Mouse (Mus musculus) forebrain, embryonic 15.5 days (tissue): ENCODE results near the gene 1810062G17Rik. TPM values are rescaled to one million over a fixed set of nuclear protein-coding genes. Genes with fewer than 3 reads are reported as not detected.

Source experiments
- ATAC-seq: fragments of 200-750 bp; cut with Nextera tagmentation; replicated peaks from 2 replicates; pipeline ENCODE4 v1.8.0; 2017; ENCODE audit warnings: mild to moderate bottlenecking, moderate TSS enrichment, moderate library complexity
- H3K27ac ChIP-seq: fragments of 300-500 bp; sonication (generic); replicated peaks from 2 replicates; pipeline ENCODE4 v1.5.1; 2015; ENCODE audit warnings: mild to moderate bottlenecking, inconsistent platforms
- H3K27me3 ChIP-seq: fragments of 300-500 bp; sonication (generic); 2 replicates; pipeline ENCODE4 v1.6.1; 2015; ENCODE audit warnings: inconsistent platforms
- H3K36me3 ChIP-seq: fragments of 300-500 bp; sonication (generic); 2 replicates; pipeline ENCODE4 v1.6.1; 2015; ENCODE audit warnings: mild to moderate bottlenecking, inconsistent platforms
- H3K4me1 ChIP-seq: fragments of 300-500 bp; sonication (generic); 2 replicates; pipeline ENCODE4 v1.6.1; 2015; ENCODE audit warnings: inconsistent platforms
- H3K4me2 ChIP-seq: fragments of 300-500 bp; sonication (generic); replicated peaks from 2 replicates; pipeline ENCODE4 v1.6.1; 2015; ENCODE audit warnings: mild to moderate bottlenecking, inconsistent platforms
- H3K4me3 ChIP-seq: fragments of 300-500 bp; sonication (generic); 2 replicates; pipeline ENCODE4 v1.5.1; 2015; ENCODE audit warnings: mild to moderate bottlenecking, inconsistent platforms
- H3K9ac ChIP-seq: fragments of 300-500 bp; sonication (generic); replicated peaks from 2 replicates; pipeline ENCODE4 v1.6.1; 2015; ENCODE audit warnings: mild to moderate bottlenecking, inconsistent platforms
- H3K9me3 ChIP-seq: fragments of 300-500 bp; sonication (generic); 2 replicates; pipeline ENCODE4 v1.6.1; 2016; ENCODE audit warnings: inconsistent platforms
- WGBS: fragments of 180-500 bp; shearing (Covaris S2); methylation state at CpG from one replicate; pipeline ENCODE4 v1.1.7; 2015; ENCODE audit warnings: mixed read lengths; 5-methylcytosine and 5-hydroxymethylcytosine counted together
- polyA plus RNA-seq: library from polyadenylated mRNA; unstranded; fragments of >200 nt; fragmentation: Nextera tagmentation; extraction: Ambion mirVana; gene quantifications from 2 replicates; pipeline ENCODE4 v1.2.1, GENCODE M21; 2015

The 1810062G17Rik gene
- 0.20 TPM in 1 of 2 replicates, not detected in the other for polyA plus RNA-seq

GRCm38 (mm10) chr3:36475532-36476087 is at the start of gene 1810062G17Rik, which contains the start of gene Anxa5:
Gene 1810062G17Rik, plus strand, starts transcription at chr3:36475937.
Gene Anxa5, minus strand, starts transcription at chr3:36475894.
- ATAC-seq, result peak; percentile 97
- H3K9me3 ChIP-seq, result no peaks in the 10 kb centered on the region
- under 1% methylated on average over 32 of the region's 32 CpGs for WGBS

GRCm38 (mm10) chr3:36427386-36427785 is 48.4 kb upstream of the 1810062G17Rik start:
- H3K4me3 ChIP-seq, result no peak overlapping the region
- H3K9ac ChIP-seq, result no peak overlapping the region
- WGBS, result 94% methylated on average over 8 of the region's 8 CpGs
- no peaks in the 10 kb centered on the region for H3K4me1 ChIP-seq
- no peaks in the 10 kb centered on the region for H3K9me3 ChIP-seq
- H3K4me2 ChIP-seq, result no peak overlapping the region
- no peaks in the 10 kb centered on the region for H3K27me3 ChIP-seq
- ATAC-seq, result no peak
- no peak overlapping the region for H3K27ac ChIP-seq
- H3K36me3 ChIP-seq, result no peaks in the 10 kb centered on the region

More at GRCm38 (mm10) chr3:36475532-36476087, at the start of gene 1810062G17Rik, which contains the start of gene Anxa5:
- peak within 1 kb of the TSS; percentile 61 for H3K4me3 ChIP-seq
- H3K4me2 ChIP-seq, result peak within 1 kb of the TSS; percentile 77
- no peaks in the 10 kb centered on the region for H3K36me3 ChIP-seq
- H3K4me1 ChIP-seq, result peaks cover 12% of the 10 kb centered on the region
- peak within 1 kb of the TSS; percentile 47 for H3K9ac ChIP-seq
- H3K27ac ChIP-seq, result no peak within 1 kb of the TSS; the same call in 1 of the 2 replicates
- no peaks in the 10 kb centered on the region for H3K27me3 ChIP-seq

GRCm38 (mm10) chr3:36430360-36430759 is 45.4 kb upstream of the 1810062G17Rik start:
- Histone ChIP-seq H3K9me3 (no peaks in the 10 kb centered on the region), H3K4me3 (no peak overlapping the region)
- 94% methylated on average over 1 of the region's 1 CpGs for WGBS

GRCm38 (mm10) chr3:36440280-36440679 is 35.5 kb upstream of the 1810062G17Rik start:
- 77% methylated on average over 4 of the region's 4 CpGs for WGBS
- no peaks in the 10 kb centered on the region for H3K9me3 ChIP-seq
- H3K9ac ChIP-seq, result no peak overlapping the region
- H3K4me3 ChIP-seq, result no peak overlapping the region
- H3K4me2 ChIP-seq, result no peak overlapping the region
- no peaks in the 10 kb centered on the region for H3K36me3 ChIP-seq
- no peak for ATAC-seq
- H3K27me3 ChIP-seq, result no peaks in the 10 kb centered on the region
- no peak overlapping the region for H3K27ac ChIP-seq
- no peaks in the 10 kb centered on the region for H3K4me1 ChIP-seq

More at GRCm38 (mm10) chr3:36430360-36430759, 45.4 kb upstream of the 1810062G17Rik start:
- Histone ChIP-seq H3K4me2 (no peak overlapping the region), H3K9ac (no peak overlapping the region), H3K4me1 (no peaks in the 10 kb centered on the region), H3K36me3 (no peaks in the 10 kb centered on the region), H3K27me3 (no peaks in the 10 kb centered on the region), H3K27ac (no peak overlapping the region)
- no peak for ATAC-seq

GRCm38 (mm10) chr3:36442426-36442825 is 33.3 kb upstream of the 1810062G17Rik start:
- Histone ChIP-seq H3K9ac (no peak overlapping the region), H3K27ac (no peak overlapping the region), H3K4me2 (no peak overlapping the region), H3K4me1 (no peaks in the 10 kb centered on the region), H3K27me3 (no peaks in the 10 kb centered on the region), H3K36me3 (no peaks in the 10 kb centered on the region), H3K9me3 (no peaks in the 10 kb centered on the region), H3K4me3 (no peak overlapping the region)
- WGBS, result 0% methylated on average over 2 of the region's 2 CpGs
- ATAC-seq, result peak; percentile 63

GRCm38 (mm10) chr3:36446041-36446440 is 29.7 kb upstream of the 1810062G17Rik start:
- H3K27me3 ChIP-seq, result no peaks in the 10 kb centered on the region
- no peak overlapping the region for H3K9ac ChIP-seq
- H3K27ac ChIP-seq, result no peak overlapping the region
- no peaks in the 10 kb centered on the region for H3K36me3 ChIP-seq
- no peak overlapping the region for H3K4me3 ChIP-seq
- no peaks in the 10 kb centered on the region for H3K4me1 ChIP-seq
- no peak for ATAC-seq
- H3K4me2 ChIP-seq, result no peak overlapping the region
- H3K9me3 ChIP-seq, result no peaks in the 10 kb centered on the region
- 93% methylated on average over 3 of the region's 3 CpGs for WGBS

- H3K4me3 ChIP-seq, result no peak overlapping the region
- no peaks in the 10 kb centered on the region for H3K9me3 ChIP-seq
- H3K9ac ChIP-seq, result no peak overlapping the region
- 67% methylated on average over 5 of the region's 5 CpGs for WGBS
- H3K27ac ChIP-seq, result no peak overlapping the region
- no peak overlapping the region for H3K4me2 ChIP-seq
- no peaks in the 10 kb centered on the region for H3K4me1 ChIP-seq
- no peak for ATAC-seq
- H3K36me3 ChIP-seq, result no peaks in the 10 kb centered on the region
- H3K27me3 ChIP-seq, result no peaks in the 10 kb centered on the region
Measured at GRCm38 (mm10) chr3:36446506-36446905, 29.2 kb upstream of the 1810062G17Rik start.

GRCm38 (mm10) chr3:36446918-36447317 is 28.8 kb upstream of the 1810062G17Rik start:
- Histone ChIP-seq H3K9ac (no peak overlapping the region), H3K27ac (no peak overlapping the region), H3K27me3 (no peaks in the 10 kb centered on the region), H3K9me3 (no peaks in the 10 kb centered on the region), H3K4me1 (no peaks in the 10 kb centered on the region), H3K36me3 (no peaks in the 10 kb centered on the region), H3K4me2 (no peak overlapping the region), H3K4me3 (no peak overlapping the region)
- 68% methylated on average over 6 of the region's 6 CpGs for WGBS
- ATAC-seq, result no peak

- no peaks in the 10 kb centered on the region for H3K36me3 ChIP-seq
- no peaks in the 10 kb centered on the region for H3K9me3 ChIP-seq
- H3K9ac ChIP-seq, result no peak overlapping the region
- H3K4me1 ChIP-seq, result no peaks in the 10 kb centered on the region
- ATAC-seq, result no peak
- H3K27ac ChIP-seq, result no peak overlapping the region
- WGBS, result 57% methylated on average over 20 of the region's 20 CpGs
- H3K4me3 ChIP-seq, result no peak overlapping the region
- no peak overlapping the region for H3K4me2 ChIP-seq
- no peaks in the 10 kb centered on the region for H3K27me3 ChIP-seq
Measured at GRCm38 (mm10) chr3:36449292-36450165, 26.2 kb upstream of the 1810062G17Rik start.

GRCm38 (mm10) chr3:36452502-36452901 is 23.2 kb upstream of the 1810062G17Rik start:
- no peaks in the 10 kb centered on the region for H3K4me1 ChIP-seq
- H3K27ac ChIP-seq, result no peak overlapping the region
- no peaks in the 10 kb centered on the region for H3K36me3 ChIP-seq
- no peak overlapping the region for H3K9ac ChIP-seq
- no peak for ATAC-seq
- H3K4me2 ChIP-seq, result no peak overlapping the region
- no peaks in the 10 kb centered on the region for H3K27me3 ChIP-seq
- no peak overlapping the region for H3K4me3 ChIP-seq
- H3K9me3 ChIP-seq, result no peaks in the 10 kb centered on the region
- WGBS, result 72% methylated on average over 1 of the region's 1 CpGs

GRCm38 (mm10) chr3:36455124-36455523 is 20.6 kb upstream of the 1810062G17Rik start:
- 90% methylated on average over 8 of the region's 8 CpGs for whole genome bisulfite sequencing
- no peak overlapping the region for H3K27ac ChIP-seq
- no peak for ATAC-seq
- H3K9ac ChIP-seq, result no peak overlapping the region
- H3K4me1 ChIP-seq, result no peaks in the 10 kb centered on the region
- H3K4me2 ChIP-seq, result no peak overlapping the region
- H3K36me3 ChIP-seq, result 0 out of 2 replicates have a peak, but pooled peaks cover 2% of the 10 kb centered on the region
- no peaks in the 10 kb centered on the region for H3K27me3 ChIP-seq
- H3K4me3 ChIP-seq, result no peak overlapping the region
- H3K9me3 ChIP-seq, result no peaks in the 10 kb centered on the region

- Histone ChIP-seq H3K27ac (no peak overlapping the region), H3K4me3 (no peak overlapping the region), H3K4me1 (no peaks in the 10 kb centered on the region), H3K9me3 (no peaks in the 10 kb centered on the region), H3K4me2 (no peak overlapping the region), H3K36me3 (0 out of 2 replicates have a peak, but pooled peaks cover 3% of the 10 kb centered on the region), H3K9ac (no peak overlapping the region), H3K27me3 (no peaks in the 10 kb centered on the region)
- WGBS, result 85% methylated on average over 3 of the region's 3 CpGs
- no peak for ATAC-seq
Measured at GRCm38 (mm10) chr3:36455566-36455965, 20.2 kb upstream of the 1810062G17Rik start.
